Mouse (Mus musculus): ENCODE data around the gene Mptx1.
"Not testable (repeated sequence)": the region's sequence is repeated elsewhere in the genome, so short reads cannot be mapped to it uniquely, and the experiment has no call there.

Gene Mptx1

DNA sequence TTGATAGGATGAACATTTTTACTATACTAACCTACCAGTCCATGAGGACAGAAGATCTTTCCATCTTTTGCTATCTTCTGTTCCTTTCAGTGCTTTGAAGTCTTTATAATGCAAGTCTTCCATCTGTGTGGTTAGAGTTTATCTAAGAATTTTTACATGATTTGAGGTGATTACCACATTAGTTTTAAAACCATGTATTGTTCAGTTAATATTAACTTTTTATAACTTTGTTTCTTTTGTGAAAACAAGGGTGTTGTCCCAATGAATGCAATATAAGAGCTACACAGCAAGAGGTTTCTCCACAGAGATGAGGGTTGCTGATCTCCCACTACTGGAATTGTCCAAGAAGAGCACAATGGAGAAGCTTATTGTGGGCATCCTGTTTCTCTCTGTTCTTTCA, at the start of gene Mptx1:
TSS of gene Mptx1 (plus strand) at position 301 of the 400 bp plus-strand sequence.
- DNase-seq (ENCODE audit: low read depth, low spot score), result no peak

DNA sequence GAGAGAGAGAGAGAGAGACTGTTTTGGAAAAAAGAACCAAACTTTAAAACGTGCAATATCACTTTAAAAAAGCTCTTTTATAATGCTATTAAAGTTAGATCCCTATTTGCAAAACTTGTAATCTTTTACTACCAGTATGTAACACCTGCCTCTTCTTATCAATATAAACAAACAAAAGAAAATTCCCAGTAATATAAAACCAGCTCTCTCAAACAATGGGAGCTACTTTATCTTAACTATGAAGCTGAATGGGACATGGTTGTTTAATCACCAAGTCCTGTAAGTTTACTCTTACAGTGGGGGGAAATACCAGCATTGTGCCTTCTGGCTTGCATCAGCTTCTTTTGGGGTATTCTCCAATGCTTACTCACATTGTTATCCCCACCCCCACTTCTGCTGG, 27.2 kb upstream of the Mptx1 start:
- no peak for DNase-seq (ENCODE audit: low read depth, low spot score)

DNA sequence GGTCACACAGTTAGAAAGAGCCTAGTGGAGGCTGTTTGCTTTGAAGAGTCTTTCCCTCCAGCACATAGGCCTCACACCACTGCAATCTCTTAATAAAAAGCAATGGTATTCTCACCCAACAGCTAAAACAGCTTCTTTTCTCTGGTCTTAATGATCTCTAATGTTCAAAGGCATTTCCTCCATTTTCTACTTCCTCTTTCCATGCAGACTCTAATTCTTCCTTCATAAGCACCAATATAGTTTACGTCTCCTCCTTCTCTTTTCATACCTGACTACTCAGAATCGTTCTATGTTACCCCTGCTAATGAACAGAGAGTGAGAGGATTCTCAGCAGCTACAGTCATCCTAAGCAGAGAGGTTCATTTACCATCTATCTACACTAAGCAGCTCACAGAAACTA, 13.0 kb upstream of the Mptx1 start:
- no peak for DNase-seq (ENCODE audit: low read depth, low spot score)

DNA sequence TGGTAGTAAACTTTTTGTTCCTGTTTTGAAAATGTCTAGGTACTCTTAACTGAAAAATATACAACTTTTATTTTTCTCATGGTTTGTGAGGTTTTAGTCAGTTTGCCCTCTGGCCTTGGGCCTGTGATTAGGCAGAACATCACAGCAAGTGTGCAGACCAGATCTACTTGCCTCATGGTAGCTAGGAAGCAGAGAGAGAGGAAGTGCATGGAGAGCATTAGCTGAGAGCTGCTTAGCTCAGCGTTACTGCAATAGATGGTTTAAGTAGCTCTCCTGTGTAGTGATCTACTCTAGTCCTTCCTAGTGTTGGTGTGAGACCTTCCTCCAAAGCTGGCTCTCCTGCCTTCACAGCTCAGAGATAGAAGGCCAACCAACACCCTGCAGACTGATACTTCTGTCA, 23.3 kb downstream of the Mptx1 start:
- DNase-seq (ENCODE audit: low read depth, low spot score), result not testable (repeated sequence)

DNA sequence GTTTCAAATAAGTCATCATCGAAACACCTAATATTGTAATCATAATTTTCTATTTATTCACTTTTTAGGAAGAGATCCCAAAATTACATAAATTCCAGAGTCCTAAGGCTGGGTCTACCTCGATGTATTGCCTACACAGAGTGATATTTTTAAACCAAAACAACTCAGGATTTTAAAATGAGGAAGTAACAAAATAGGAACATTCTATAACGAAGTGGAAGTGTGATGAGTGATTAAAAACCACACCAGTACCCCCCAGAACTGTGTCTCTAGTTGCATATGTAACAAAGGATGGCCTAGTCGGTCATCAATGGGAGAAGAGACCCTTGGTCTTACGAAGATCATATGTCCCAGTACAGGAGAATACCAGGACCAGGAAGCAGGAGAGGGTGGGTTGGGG, 24.3 kb downstream of the Mptx1 start:
- no peak for DNase-seq (ENCODE audit: low read depth, low spot score)

DNA sequence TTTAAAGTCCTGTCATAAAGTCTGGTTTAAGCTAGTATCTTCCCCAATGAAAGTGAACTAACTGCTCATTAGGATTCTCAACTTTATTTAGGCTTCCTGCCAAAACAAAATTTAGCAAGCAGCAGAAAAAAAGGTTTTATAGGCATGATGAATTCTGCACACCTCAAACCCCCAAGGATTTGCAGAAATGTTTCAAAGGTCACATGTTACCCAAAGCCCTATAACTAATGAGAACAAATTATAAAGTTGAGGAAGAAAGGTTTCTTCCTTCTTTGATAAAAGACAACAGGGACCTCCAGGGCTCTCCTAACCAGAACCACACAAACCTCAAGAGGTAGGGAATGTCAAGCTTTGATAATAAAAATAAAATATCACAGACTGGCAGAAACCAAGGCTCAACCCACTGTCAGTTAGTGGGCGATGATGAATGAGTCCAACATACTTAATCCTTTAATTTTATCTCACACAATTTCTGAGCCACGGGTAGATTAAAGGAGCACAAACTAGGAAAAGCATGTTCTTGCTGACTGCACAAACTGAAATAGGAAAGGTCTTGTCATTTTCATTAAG, 34.6 kb downstream of the Mptx1 start, which contains the start of gene Olfr417:
TSS of gene Olfr417 (plus strand) at position 241 of the 570 bp plus-strand sequence.
- DNase-seq (ENCODE audit: low read depth, low spot score), result no peak

DNA sequence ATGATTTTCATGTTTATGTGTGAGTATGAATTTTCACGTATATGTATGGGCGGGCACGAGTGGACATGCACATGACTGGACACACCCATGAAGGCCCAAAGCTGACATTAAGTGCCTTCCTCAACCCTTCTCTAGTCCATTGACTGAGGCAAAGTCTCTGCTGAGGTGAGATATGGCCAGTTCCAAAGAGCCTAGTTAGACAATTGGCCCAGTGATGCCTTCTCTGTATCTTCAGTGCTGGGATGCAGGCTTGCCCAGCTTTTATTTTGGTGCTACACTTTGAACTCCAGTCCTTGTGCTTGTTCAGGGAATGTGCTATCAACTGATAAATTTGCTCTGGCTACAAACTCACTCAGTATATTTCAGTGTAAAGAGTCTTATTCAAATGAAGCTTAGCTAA, 43.5 kb downstream of the Mptx1 start:
- DNase-seq (ENCODE audit: low read depth, low spot score), result no peak
